Mouse (Mus musculus) small intestine, adult 2 months (tissue): ENCODE data around the gene Cwh43. TPM values are rescaled to one million over a fixed set of nuclear protein-coding genes. Genes with fewer than 3 reads are reported as not detected.

Source experiments
- H3K27ac ChIP-seq: fragments of 200-500 bp; 2 replicates; pipeline ENCODE4 v1.5.1; 2012; ENCODE audit warnings: low read depth, low read length, control low read depth, inconsistent platforms; ENCODE audit not compliant: insufficient read depth
- H3K27me3 ChIP-seq: fragments of 200-500 bp; 2 replicates; pipeline ENCODE4 v1.6.1; 2012; ENCODE audit warnings: mild to moderate bottlenecking, moderate library complexity, low read length, inconsistent platforms; ENCODE audit not compliant: control insufficient read depth, insufficient read depth
- H3K36me3 ChIP-seq: fragments of 200-500 bp; 2 replicates; pipeline ENCODE4 v1.6.1; 2012; ENCODE audit warnings: mild to moderate bottlenecking, low read length, control low read depth, inconsistent platforms; ENCODE audit not compliant: control insufficient read depth, insufficient read depth
- H3K4me1 ChIP-seq: fragments of 200-500 bp; 2 replicates; pipeline ENCODE4 v1.6.1; 2012; ENCODE audit warnings: low read length, inconsistent platforms, mixed read lengths; ENCODE audit not compliant: control insufficient read depth, insufficient read depth, insufficient read length
- H3K4me3 ChIP-seq: fragments of 200-500 bp; 2 replicates; pipeline ENCODE4 v1.5.1; 2012; ENCODE audit warnings: low read depth, mild to moderate bottlenecking, control low read depth, inconsistent platforms, low read length, moderate library complexity
- CTCF ChIP-seq: fragments of 200-500 bp; IDR thresholded peaks from 2 replicates; pipeline ENCODE4 v1.5.1; 2012; ENCODE audit warnings: low read depth, mild to moderate bottlenecking, control low read depth, inconsistent platforms, low read length, moderate library complexity, mixed read lengths; ENCODE audit not compliant: insufficient replicate concordance, insufficient read length; ENCODE audit errors: extremely low read depth
- POLR2A ChIP-seq: fragments of 200-500 bp; IDR thresholded peaks from 2 replicates; pipeline ENCODE4 v1.6.1; 2012; ENCODE audit warnings: low read depth, mild to moderate bottlenecking, control low read depth, inconsistent platforms, low read length, moderate library complexity
- WGBS: fragments of 180-500 bp; shearing (Covaris S2); methylation state at CpG from one replicate; pipeline ENCODE4 v1.1.7; 2018; 5-methylcytosine and 5-hydroxymethylcytosine counted together
- polyA plus RNA-seq: library from polyadenylated mRNA; depleted of rRNA; stranded (reverse); fragments of >200 nt; gene quantifications from 2 replicates; pipeline ENCODE4 v1.2.3, GENCODE M21; 2012

The Cwh43 gene
- polyA plus RNA-seq, 1 experiment, result 0.32 TPM

GRCm38 (mm10) chr5:73364107-73364864 is 41.6 kb upstream of the Cwh43 start:
- Histone ChIP-seq H3K36me3 (no peaks in the 10 kb centered on the region), H3K27me3 (no peaks in the 10 kb centered on the region), H3K4me3 (no peak overlapping the region), H3K27ac (no peak overlapping the region), H3K4me1 (peaks cover 17% of the 10 kb centered on the region; the same call in 1 of the 2 replicates)
- TF ChIP-seq CTCF (no peak), POLR2A (no peak)
- 92% methylated on average over 2 of the region's 2 CpGs for WGBS

- no peaks in the 10 kb centered on the region for H3K36me3 ChIP-seq
- H3K27ac ChIP-seq, result no peak overlapping the region
- no peak overlapping the region for H3K4me3 ChIP-seq
- no peaks in the 10 kb centered on the region for H3K27me3 ChIP-seq
- H3K4me1 ChIP-seq, result peaks cover 18% of the 10 kb centered on the region; the same call in 1 of the 2 replicates
- 80% methylated on average over 4 of the region's 4 CpGs for WGBS
- TF ChIP-seq CTCF (no peak), POLR2A (no peak)
These were observed 38.0 kb upstream of the Cwh43 start for GRCm38 (mm10) chr5:73367906-73368305.

GRCm38 (mm10) chr5:73368845-73369447 is 36.9 kb upstream of the Cwh43 start:
- TF ChIP-seq POLR2A, result no peak
- no peak for TF ChIP-seq CTCF
- H3K27ac ChIP-seq, result no peak overlapping the region
- WGBS, result 25% methylated on average over 10 of the region's 10 CpGs
- H3K4me3 ChIP-seq, result no peak overlapping the region
- no peaks in the 10 kb centered on the region for H3K27me3 ChIP-seq
- no peaks in the 10 kb centered on the region for H3K36me3 ChIP-seq
- H3K4me1 ChIP-seq, result peaks cover 17% of the 10 kb centered on the region; the same call in 1 of the 2 replicates

- Histone ChIP-seq H3K27ac (no peak overlapping the region), H3K4me3 (no peak overlapping the region), H3K27me3 (no peaks in the 10 kb centered on the region), H3K4me1 (peaks cover 13% of the 10 kb centered on the region; the same call in 1 of the 2 replicates), H3K36me3 (no peaks in the 10 kb centered on the region)
- 39% methylated on average over 3 of the region's 3 CpGs for WGBS
- no peak for TF ChIP-seq CTCF
- TF ChIP-seq POLR2A, result no peak
These were observed 36.1 kb upstream of the Cwh43 start for GRCm38 (mm10) chr5:73369731-73370130.

GRCm38 (mm10) chr5:73372601-73373000 is 33.3 kb upstream of the Cwh43 start:
- H3K36me3 ChIP-seq, result no peaks in the 10 kb centered on the region
- peaks cover 15% of the 10 kb centered on the region; the same call in 1 of the 2 replicates for H3K4me1 ChIP-seq
- 89% methylated on average over 5 of the region's 5 CpGs for WGBS
- TF ChIP-seq CTCF (no peak), POLR2A (no peak)
- no peak overlapping the region for H3K27ac ChIP-seq
- H3K4me3 ChIP-seq, result no peak overlapping the region
- no peaks in the 10 kb centered on the region for H3K27me3 ChIP-seq

GRCm38 (mm10) chr5:73373184-73373583 is 32.7 kb upstream of the Cwh43 start:
- 59% methylated on average over 3 of the region's 3 CpGs for WGBS
- H3K4me3 ChIP-seq, result no peak overlapping the region
- TF ChIP-seq CTCF (no peak), POLR2A (no peak)
- no peaks in the 10 kb centered on the region for H3K27me3 ChIP-seq
- no peak overlapping the region for H3K27ac ChIP-seq
- H3K36me3 ChIP-seq, result no peaks in the 10 kb centered on the region
- peaks cover 15% of the 10 kb centered on the region; the same call in 1 of the 2 replicates for H3K4me1 ChIP-seq

GRCm38 (mm10) chr5:73376041-73376440 is 29.8 kb upstream of the Cwh43 start:
- H3K27ac ChIP-seq, result no peak overlapping the region
- TF ChIP-seq POLR2A (no peak), CTCF (no peak)
- H3K4me3 ChIP-seq, result no peak overlapping the region
- H3K4me1 ChIP-seq, result peaks cover 5% of the 10 kb centered on the region; the same call in 1 of the 2 replicates
- WGBS, result 92% methylated on average over 9 of the region's 9 CpGs
- no peaks in the 10 kb centered on the region for H3K27me3 ChIP-seq
- H3K36me3 ChIP-seq, result no peaks in the 10 kb centered on the region
